Mouse (Mus musculus) liver, embryonic 15.5 days (tissue): ENCODE measurements at regions not wholly inside any gene's neighbourhood (a gene's known extent, or its start where the extent isn't known, plus 50 kb on each side); places are given as distances from the start of the nearest gene placed in this dataset.

ENCODE experiments used
- ATAC-seq: fragments of 200-750 bp; cut with Nextera tagmentation; 2 replicates; pipeline ENCODE4 v1.8.0; 2017; ENCODE audit warnings: moderate number of reproducible peaks, mild to moderate bottlenecking, moderate library complexity; ENCODE audit not compliant: insufficient read depth
- H3K27ac ChIP-seq: fragments of 300-500 bp; sonication (generic); replicated peaks from 2 replicates; pipeline ENCODE4 v1.5.1; 2015; ENCODE audit warnings: mild to moderate bottlenecking, inconsistent platforms
- H3K27me3 ChIP-seq: fragments of 300-500 bp; sonication (generic); 2 replicates; pipeline ENCODE4 v1.6.1; 2015; ENCODE audit warnings: mild to moderate bottlenecking, inconsistent platforms
- H3K36me3 ChIP-seq: fragments of 300-500 bp; sonication (generic); replicated peaks from 2 replicates; pipeline ENCODE4 v1.6.1; 2015; ENCODE audit warnings: moderate library complexity, mild to moderate bottlenecking, inconsistent platforms
- H3K4me1 ChIP-seq: fragments of 300-500 bp; sonication (generic); replicated peaks from 2 replicates; pipeline ENCODE4 v1.6.1; 2015; ENCODE audit warnings: inconsistent platforms
- H3K4me2 ChIP-seq: fragments of 300-500 bp; sonication (generic); 2 replicates; pipeline ENCODE4 v1.6.1; 2015; ENCODE audit warnings: moderate library complexity, mild to moderate bottlenecking, inconsistent platforms
- H3K4me3 ChIP-seq: fragments of 300-500 bp; sonication (generic); replicated peaks from 2 replicates; pipeline ENCODE4 v1.5.1; 2015; ENCODE audit warnings: mild to moderate bottlenecking, inconsistent platforms
- H3K9ac ChIP-seq: fragments of 300-500 bp; sonication (generic); 2 replicates; pipeline ENCODE4 v1.6.1; 2015; ENCODE audit warnings: moderate library complexity, mild to moderate bottlenecking, inconsistent platforms
- H3K9me3 ChIP-seq: fragments of 300-500 bp; sonication (generic); replicated peaks from 2 replicates; pipeline ENCODE4 v1.6.1; 2016; ENCODE audit warnings: inconsistent platforms
- WGBS: fragments of 180-500 bp; shearing (Covaris S2); methylation state at CpG from one replicate; pipeline ENCODE4 v1.1.7; 2015; ENCODE audit warnings: mixed read lengths; ENCODE audit not compliant: insufficient replicate concordance; 5-methylcytosine and 5-hydroxymethylcytosine counted together

GRCm38 (mm10) chr11:63533555-63534200 lies 388.4 kb downstream of the Hs3st3b1 start:
- Histone ChIP-seq H3K9me3 (no peaks in the 10 kb centered on the region), H3K4me3 (no peak overlapping the region), H3K27ac (no peak overlapping the region), H3K36me3 (no peaks in the 10 kb centered on the region), H3K4me2 (no peak overlapping the region), H3K27me3 (no peaks in the 10 kb centered on the region), H3K9ac (no peak overlapping the region), H3K4me1 (no peaks in the 10 kb centered on the region)
- ATAC-seq = no peak
- WGBS = 50% methylated on average over 4 of the region's 4 CpGs

- H3K9me3 ChIP-seq = no peaks in the 10 kb centered on the region
- 48% methylated on average over 3 of the region's 3 CpGs for WGBS
Observed at GRCm38 (mm10) chr11:63537693-63538092, 384.4 kb downstream of the Hs3st3b1 start.

GRCm38 (mm10) chr11:63543971-63544696 lies 378.0 kb downstream of the Hs3st3b1 start:
- Histone ChIP-seq H3K27me3 (no peaks in the 10 kb centered on the region), H3K4me3 (no peak overlapping the region), H3K36me3 (no peaks in the 10 kb centered on the region), H3K4me2 (no peak overlapping the region), H3K9me3 (no peaks in the 10 kb centered on the region), H3K4me1 (no peaks in the 10 kb centered on the region), H3K9ac (no peak overlapping the region), H3K27ac (no peak overlapping the region)
- no peak for ATAC-seq
- WGBS = 53% methylated on average over 7 of the region's 7 CpGs

More at GRCm38 (mm10) chr11:63537693-63538092, 384.4 kb downstream of the Hs3st3b1 start:
- no peak overlapping the region for H3K9ac ChIP-seq
- no peak for ATAC-seq
- no peaks in the 10 kb centered on the region for H3K4me1 ChIP-seq
- H3K36me3 ChIP-seq = no peaks in the 10 kb centered on the region
- H3K4me2 ChIP-seq = no peak overlapping the region
- H3K27me3 ChIP-seq = no peaks in the 10 kb centered on the region
- no peak overlapping the region for H3K27ac ChIP-seq
- no peak overlapping the region for H3K4me3 ChIP-seq

- 21% methylated on average over 7 of the region's 7 CpGs for WGBS
- no peak for ATAC-seq
- no peaks in the 10 kb centered on the region for H3K4me1 ChIP-seq
- H3K27me3 ChIP-seq = no peaks in the 10 kb centered on the region
- H3K27ac ChIP-seq = no peak overlapping the region
- H3K4me2 ChIP-seq = no peak overlapping the region
- H3K36me3 ChIP-seq = no peaks in the 10 kb centered on the region
- no peak overlapping the region for H3K4me3 ChIP-seq
- no peak overlapping the region for H3K9ac ChIP-seq
- H3K9me3 ChIP-seq = no peaks in the 10 kb centered on the region
Observed at GRCm38 (mm10) chr11:63545516-63545915, 376.6 kb downstream of the Hs3st3b1 start.

- Histone ChIP-seq H3K9ac (no peak overlapping the region), H3K27me3 (no peaks in the 10 kb centered on the region), H3K36me3 (no peaks in the 10 kb centered on the region), H3K9me3 (no peaks in the 10 kb centered on the region), H3K4me2 (no peak overlapping the region), H3K27ac (no peak overlapping the region), H3K4me1 (no peaks in the 10 kb centered on the region), H3K4me3 (no peak overlapping the region)
- WGBS = 60% methylated on average over 6 of the region's 6 CpGs
- no peak for ATAC-seq
Observed at GRCm38 (mm10) chr11:63560466-63560865, 361.6 kb downstream of the Hs3st3b1 start.

- Histone ChIP-seq H3K27me3 (no peaks in the 10 kb centered on the region), H3K4me3 (no peak overlapping the region), H3K9me3 (no peaks in the 10 kb centered on the region), H3K27ac (no peak overlapping the region), H3K4me1 (no peaks in the 10 kb centered on the region), H3K36me3 (no peaks in the 10 kb centered on the region), H3K9ac (no peak overlapping the region), H3K4me2 (no peak overlapping the region)
- WGBS = 55% methylated on average over 2 of the region's 2 CpGs
- ATAC-seq = no peak
Observed at GRCm38 (mm10) chr11:63562696-63563095, 359.4 kb downstream of the Hs3st3b1 start.

- Histone ChIP-seq H3K27me3 (no peaks in the 10 kb centered on the region), H3K9ac (no peak overlapping the region), H3K4me1 (no peaks in the 10 kb centered on the region), H3K4me3 (no peak overlapping the region), H3K27ac (no peak overlapping the region), H3K4me2 (no peak overlapping the region), H3K36me3 (no peaks in the 10 kb centered on the region), H3K9me3 (no peaks in the 10 kb centered on the region)
- no peak for ATAC-seq
- WGBS = 44% methylated on average over 8 of the region's 8 CpGs
Observed at GRCm38 (mm10) chr11:63565471-63566232, 356.4 kb downstream of the Hs3st3b1 start.

- Histone ChIP-seq H3K27me3 (no peaks in the 10 kb centered on the region), H3K9ac (no peak overlapping the region), H3K27ac (no peak overlapping the region), H3K36me3 (no peaks in the 10 kb centered on the region), H3K4me3 (no peak overlapping the region), H3K4me2 (no peak overlapping the region), H3K9me3 (no peaks in the 10 kb centered on the region), H3K4me1 (no peaks in the 10 kb centered on the region)
- no peak for ATAC-seq
- 39% methylated on average over 15 of the region's 15 CpGs for whole genome bisulfite sequencing
Observed at GRCm38 (mm10) chr11:63569785-63570479, 352.2 kb downstream of the Hs3st3b1 start.

GRCm38 (mm10) chr11:63570646-63571045 lies 351.4 kb downstream of the Hs3st3b1 start:
- ATAC-seq = no peak
- H3K9me3 ChIP-seq = no peaks in the 10 kb centered on the region
- H3K9ac ChIP-seq = no peak overlapping the region
- no peak overlapping the region for H3K4me2 ChIP-seq
- no peaks in the 10 kb centered on the region for H3K27me3 ChIP-seq
- 50% methylated on average over 1 of the region's 1 CpGs for WGBS
- no peak overlapping the region for H3K4me3 ChIP-seq
- no peaks in the 10 kb centered on the region for H3K4me1 ChIP-seq
- no peaks in the 10 kb centered on the region for H3K36me3 ChIP-seq
- no peak overlapping the region for H3K27ac ChIP-seq

- Histone ChIP-seq H3K4me2 (no peak overlapping the region), H3K4me1 (no peaks in the 10 kb centered on the region), H3K4me3 (no peak overlapping the region), H3K9me3 (no peaks in the 10 kb centered on the region), H3K27me3 (no peaks in the 10 kb centered on the region), H3K9ac (no peak overlapping the region), H3K36me3 (no peaks in the 10 kb centered on the region), H3K27ac (no peak overlapping the region)
- ATAC-seq = no peak
- 43% methylated on average over 2 of the region's 2 CpGs for WGBS
Observed at GRCm38 (mm10) chr11:63573271-63573670, 348.8 kb downstream of the Hs3st3b1 start.

- no peak overlapping the region for H3K27ac ChIP-seq
- H3K4me3 ChIP-seq = no peak overlapping the region
- no peak for ATAC-seq
- H3K4me1 ChIP-seq = no peaks in the 10 kb centered on the region
- H3K9me3 ChIP-seq = no peaks in the 10 kb centered on the region
- no peak overlapping the region for H3K4me2 ChIP-seq
- no peaks in the 10 kb centered on the region for H3K36me3 ChIP-seq
- no peaks in the 10 kb centered on the region for H3K27me3 ChIP-seq
- WGBS = 52% methylated on average over 3 of the region's 3 CpGs
- no peak overlapping the region for H3K9ac ChIP-seq
Observed at GRCm38 (mm10) chr11:63583321-63583720, 338.8 kb downstream of the Hs3st3b1 start.
